Mouse (Mus musculus): ENCODE results near the gene Ren1. TPM values are rescaled to one million over a fixed set of nuclear protein-coding genes. Genes with fewer than 3 reads are reported as not detected.

Gene Ren1
- polyA plus RNA-seq, 1 experiment from 2014 or later = 0.18 TPM

- ATAC-seq (ENCODE audit: insufficient number of reproducible peaks, low FRiP score) = no peak
- Histone ChIP-seq H3K4me1 (replicated peaks) (peaks cover 15% of the 10 kb centered on the region), H3K9me3 (replicated peaks) (no peaks in the 10 kb centered on the region), H3K36me3 (no peaks in the 10 kb centered on the region), H3K9ac (no peak overlapping the region), H3K4me3 (no peak overlapping the region), H3K27ac (ENCODE audit: poor library complexity, severe bottlenecking) (no peak overlapping the region), H3K27me3 (replicated peaks) (no peaks in the 10 kb centered on the region), H3K4me2 (no peak overlapping the region)
- 79% methylated on average over 5 of the region's 5 CpGs for WGBS
Observed at GRCm38 (mm10) chr1:133377547-133377946, 27.2 kb downstream of the Ren1 start.

- ATAC-seq (ENCODE audit: insufficient number of reproducible peaks, low FRiP score) = no peak
- no peak overlapping the region for H3K9ac ChIP-seq
Observed at GRCm38 (mm10) chr1:133379254-133379985, 29.1 kb downstream of the Ren1 start.

GRCm38 (mm10) chr1:133379986-133380320 lies 29.6 kb downstream of the Ren1 start:
- no peaks in the 10 kb centered on the region for H3K9me3 ChIP-seq (replicated peaks)
- peaks cover 16% of the 10 kb centered on the region for H3K36me3 ChIP-seq
- no peaks in the 10 kb centered on the region for H3K27me3 ChIP-seq (replicated peaks)
- peaks cover 16% of the 10 kb centered on the region for H3K4me1 ChIP-seq (replicated peaks)
- no peak overlapping the region for H3K9ac ChIP-seq
- H3K27ac ChIP-seq (ENCODE audit: poor library complexity, severe bottlenecking) = no peak overlapping the region
- H3K4me3 ChIP-seq = no peak overlapping the region
- no peak for ATAC-seq (ENCODE audit: insufficient number of reproducible peaks, low FRiP score)
- WGBS = 72% methylated on average over 3 of the region's 3 CpGs
- H3K4me2 ChIP-seq = no peak overlapping the region

More at GRCm38 (mm10) chr1:133379254-133379985, 29.1 kb downstream of the Ren1 start:
- Histone ChIP-seq H3K4me2 (no peak overlapping the region), H3K27me3 (replicated peaks) (no peaks in the 10 kb centered on the region), H3K4me1 (replicated peaks) (peaks cover 16% of the 10 kb centered on the region), H3K9me3 (replicated peaks) (no peaks in the 10 kb centered on the region), H3K27ac (ENCODE audit: poor library complexity, severe bottlenecking) (no peak overlapping the region), H3K36me3 (peaks cover 16% of the 10 kb centered on the region), H3K4me3 (no peak overlapping the region)
- 51% methylated on average over 10 of the region's 10 CpGs for WGBS

GRCm38 (mm10) chr1:133380347-133381065 lies 30.2 kb downstream of the Ren1 start:
- no peak overlapping the region for H3K4me2 ChIP-seq
- no peaks in the 10 kb centered on the region for H3K27me3 ChIP-seq (replicated peaks)
- no peak overlapping the region for H3K27ac ChIP-seq (ENCODE audit: poor library complexity, severe bottlenecking)
- no peaks in the 10 kb centered on the region for H3K9me3 ChIP-seq (replicated peaks)
- 64% methylated on average over 14 of the region's 14 CpGs for WGBS
- H3K36me3 ChIP-seq = peaks cover 16% of the 10 kb centered on the region
- no peak overlapping the region for H3K4me3 ChIP-seq
- H3K9ac ChIP-seq = no peak overlapping the region
- peaks cover 16% of the 10 kb centered on the region for H3K4me1 ChIP-seq (replicated peaks)
- no peak for ATAC-seq (ENCODE audit: insufficient number of reproducible peaks, low FRiP score)

- H3K4me2 ChIP-seq = no peak overlapping the region
- no peaks in the 10 kb centered on the region for H3K27me3 ChIP-seq (replicated peaks)
- ATAC-seq (ENCODE audit: insufficient number of reproducible peaks, low FRiP score) = no peak
- no peak overlapping the region for H3K27ac ChIP-seq (ENCODE audit: poor library complexity, severe bottlenecking)
- H3K4me1 ChIP-seq (replicated peaks) = peaks cover 21% of the 10 kb centered on the region
- no peak overlapping the region for H3K9ac ChIP-seq
- H3K36me3 ChIP-seq = peaks cover 24% of the 10 kb centered on the region
- WGBS = 8% methylated on average over 9 of the region's 9 CpGs
- no peak overlapping the region for H3K4me3 ChIP-seq
- H3K9me3 ChIP-seq (replicated peaks) = no peaks in the 10 kb centered on the region
Observed at GRCm38 (mm10) chr1:133382008-133382407, 31.7 kb downstream of the Ren1 start.

- Histone ChIP-seq H3K27ac (ENCODE audit: poor library complexity, severe bottlenecking) (no peak overlapping the region), H3K9me3 (replicated peaks) (no peaks in the 10 kb centered on the region), H3K4me2 (no peak overlapping the region), H3K9ac (0 out of 2 replicates have a peak overlapping the region, but pooled peaks have one; percentile 23), H3K4me1 (replicated peaks) (peaks cover 26% of the 10 kb centered on the region), H3K27me3 (replicated peaks) (peaks cover 5% of the 10 kb centered on the region; the same call in 1 of the 2 replicates), H3K4me3 (no peak overlapping the region), H3K36me3 (peaks cover 24% of the 10 kb centered on the region)
- WGBS = 60% methylated on average over 12 of the region's 12 CpGs
- no peak for ATAC-seq (ENCODE audit: insufficient number of reproducible peaks, low FRiP score)
Observed at GRCm38 (mm10) chr1:133382552-133383155, 32.3 kb downstream of the Ren1 start.

- no peak overlapping the region for H3K9ac ChIP-seq
- peaks cover 24% of the 10 kb centered on the region for H3K36me3 ChIP-seq
- H3K9me3 ChIP-seq (replicated peaks) = no peaks in the 10 kb centered on the region
- no peak for ATAC-seq (ENCODE audit: insufficient number of reproducible peaks, low FRiP score)
- no peak overlapping the region for H3K4me3 ChIP-seq
- no peak overlapping the region for H3K4me2 ChIP-seq
- no peak overlapping the region for H3K27ac ChIP-seq (ENCODE audit: poor library complexity, severe bottlenecking)
- peaks cover 28% of the 10 kb centered on the region for H3K4me1 ChIP-seq (replicated peaks)
- peaks cover 5% of the 10 kb centered on the region; the same call in 1 of the 2 replicates for H3K27me3 ChIP-seq (replicated peaks)
- WGBS = 87% methylated on average over 14 of the region's 14 CpGs
Observed at GRCm38 (mm10) chr1:133383157-133383783, 33.0 kb downstream of the Ren1 start.

GRCm38 (mm10) chr1:133385506-133385905 lies 35.2 kb downstream of the Ren1 start:
- H3K9ac ChIP-seq = 0 out of 2 replicates have a peak overlapping the region, but pooled peaks have one; percentile 30
- ATAC-seq (ENCODE audit: insufficient number of reproducible peaks, low FRiP score) = no peak
- peak overlapping the region; percentile 30 for H3K4me2 ChIP-seq
- WGBS = 28% methylated on average over 9 of the region's 9 CpGs
- H3K4me1 ChIP-seq (replicated peaks) = peaks cover 17% of the 10 kb centered on the region
- peaks cover 38% of the 10 kb centered on the region for H3K36me3 ChIP-seq
- H3K4me3 ChIP-seq = no peak overlapping the region
- H3K9me3 ChIP-seq (replicated peaks) = no peaks in the 10 kb centered on the region
- peaks cover 5% of the 10 kb centered on the region; the same call in 1 of the 2 replicates for H3K27me3 ChIP-seq (replicated peaks)
- H3K27ac ChIP-seq (ENCODE audit: poor library complexity, severe bottlenecking) = no peak overlapping the region

- 68% methylated on average over 11 of the region's 11 CpGs for WGBS
- Histone ChIP-seq H3K27me3 (replicated peaks) (peaks cover 5% of the 10 kb centered on the region; the same call in 1 of the 2 replicates), H3K4me3 (no peak overlapping the region), H3K4me1 (replicated peaks) (peaks cover 17% of the 10 kb centered on the region), H3K27ac (ENCODE audit: poor library complexity, severe bottlenecking) (no peak overlapping the region), H3K4me2 (0 out of 2 replicates have a peak overlapping the region, but pooled peaks have one; percentile 30), H3K36me3 (peaks cover 43% of the 10 kb centered on the region), H3K9me3 (replicated peaks) (0 out of 2 replicates have a peak, but pooled peaks cover under 1% of the 10 kb centered on the region), H3K9ac (no peak overlapping the region)
- no peak for ATAC-seq (ENCODE audit: insufficient number of reproducible peaks, low FRiP score)
Observed at GRCm38 (mm10) chr1:133386209-133386608, 35.9 kb downstream of the Ren1 start.

- no peak for ATAC-seq (ENCODE audit: insufficient number of reproducible peaks, low FRiP score)
- H3K27me3 ChIP-seq (replicated peaks) = peaks cover 5% of the 10 kb centered on the region; the same call in 1 of the 2 replicates
- H3K4me3 ChIP-seq = no peak overlapping the region
- H3K4me1 ChIP-seq (replicated peaks) = peaks cover 13% of the 10 kb centered on the region
- H3K9me3 ChIP-seq (replicated peaks) = 0 out of 2 replicates have a peak, but pooled peaks cover 5% of the 10 kb centered on the region
- no peak overlapping the region for H3K27ac ChIP-seq (ENCODE audit: poor library complexity, severe bottlenecking)
- peak overlapping the region; percentile 26; the same call in 1 of the 2 replicates for H3K4me2 ChIP-seq
- WGBS = 38% methylated on average over 19 of the region's 19 CpGs
- peaks cover 56% of the 10 kb centered on the region for H3K36me3 ChIP-seq
- no peak overlapping the region for H3K9ac ChIP-seq
Observed at GRCm38 (mm10) chr1:133387539-133388268, 37.4 kb downstream of the Ren1 start.

Measured in heart, embryonic 12.5 days (tissue).